ENCODE assay signal across 16 mouse cellular contexts in the genomic region with DNA sequence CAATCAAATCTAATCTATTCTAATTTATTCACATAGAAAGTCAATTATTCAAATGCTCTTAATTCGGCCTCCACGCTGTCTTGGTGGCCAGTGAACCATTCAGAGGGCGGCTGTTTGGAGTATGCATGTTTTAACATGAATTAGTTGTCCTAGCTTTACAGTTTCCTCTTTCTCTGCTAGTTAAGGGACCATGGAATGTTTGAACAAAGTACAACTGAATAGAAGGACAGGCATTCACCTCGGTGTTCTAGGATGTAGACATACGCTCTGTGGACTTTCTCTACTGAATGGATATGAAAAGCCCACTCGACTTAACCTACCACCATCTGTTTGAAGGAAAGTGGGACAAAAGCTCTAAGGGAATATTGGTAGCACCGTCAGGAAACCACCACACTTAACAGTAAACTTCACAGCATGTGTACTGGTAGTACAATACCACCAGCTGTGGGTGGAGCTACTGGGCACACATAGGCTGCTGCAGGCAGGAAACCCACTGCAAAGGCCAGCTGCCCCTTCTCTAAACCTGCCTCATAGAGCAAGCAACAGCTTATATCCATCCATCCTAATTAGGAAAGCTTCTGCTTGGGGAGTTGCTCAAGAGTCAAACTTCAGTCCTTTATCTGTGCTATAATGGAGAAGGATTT.
A peak's percentile ranks its signal among the peaks of the same experiment; 100 is the strongest.
DNase-seq lines count a peak whose midpoint lies in the region; ATAC-seq and TF ChIP-seq lines count a peak whose summit lies in the region.
"Had no signal": no experiment of that assay in that cellular context is flagged by ENCODE, and none has a peak within 500 bp of the region (broad histone marks: within the 10 kb centered on the region; RNA-seq: fewer than 3 reads in every experiment).

No protein-coding gene starts in this region.

- H3K9me3 ChIP-seq in midbrain, embryonic 11.5 days (ENCODE audit: control insufficient read depth, low read length): no peaks in the 10 kb centered on the region
- H3K9me3 ChIP-seq in midbrain, embryonic 10.5 days (replicated peaks): no peaks in the 10 kb centered on the region
- H3K9me3 ChIP-seq in forebrain, embryonic 14.5 days (replicated peaks; ENCODE audit: control insufficient read depth, low read length): no peaks in the 10 kb centered on the region
- H3K9me3 ChIP-seq in hindbrain, embryonic 12.5 days (replicated peaks): no peaks in the 10 kb centered on the region
- H3K9me3 ChIP-seq: G1E; liver, embryonic 13.5 days had no signal

- peaks cover 4% of the 10 kb centered on the region; the same call in 1 of the 2 replicates for H3K4me1 ChIP-seq in kidney, adult 2 months (ENCODE audit: control insufficient read depth, insufficient read depth, low read length)
- H3K4me1 ChIP-seq in midbrain, embryonic 11.5 days (ENCODE audit: control insufficient read depth, insufficient read depth, low read length): peaks cover 4% of the 10 kb centered on the region; the same call in 1 of the 2 replicates
- peaks cover 19% of the 10 kb centered on the region for H3K4me1 ChIP-seq in midbrain, embryonic 10.5 days
- peaks cover 4% of the 10 kb centered on the region; the same call in 1 of the 2 replicates for H3K4me1 ChIP-seq in forebrain, embryonic 14.5 days (ENCODE audit: control insufficient read depth, insufficient read depth, low read length)
- peaks cover 13% of the 10 kb centered on the region for H3K4me1 ChIP-seq in hindbrain, embryonic 12.5 days
- H3K4me1 ChIP-seq: liver, embryonic 13.5 days had no signal

- H3K27me3 ChIP-seq in kidney, adult 2 months (replicated peaks; ENCODE audit: control insufficient read depth, insufficient read depth, low read length): no peaks in the 10 kb centered on the region
- H3K27me3 ChIP-seq in midbrain, embryonic 11.5 days (ENCODE audit: control insufficient read depth, insufficient read depth, low read length): no peaks in the 10 kb centered on the region
- H3K27me3 ChIP-seq in midbrain, embryonic 10.5 days (ENCODE audit: low read depth, poor library complexity, severe bottlenecking): no peaks in the 10 kb centered on the region
- H3K27me3 ChIP-seq in forebrain, embryonic 14.5 days (replicated peaks; ENCODE audit: control insufficient read depth, insufficient read depth, low read length): no peaks in the 10 kb centered on the region
- peaks cover 16% of the 10 kb centered on the region for H3K27me3 ChIP-seq in hindbrain, embryonic 12.5 days
- H3K27me3 ChIP-seq: liver, embryonic 13.5 days had no signal

- DNase-seq in kidney, adult 2 months: peak; percentile 12
- DNase-seq in kidney, postnatal 36 days: no peak
- DNase-seq in midbrain, embryonic 11.5 days (ENCODE audit: low spot score, missing footprints): no peak
- no peak for DNase-seq in midbrain, embryonic 10.5 days (ENCODE audit: low spot score)
- peak; percentile 56 for DNase-seq in forebrain, embryonic 14.5 days (ENCODE audit: low spot score)
- DNase-seq in thymus, postnatal 4 days: no peak
- no peak for DNase-seq in gastrocnemius, postnatal 10 days
- DNase-seq: adrenal gland, adult 2 months; cerebellum, adult 11-12 months; gastrocnemius, postnatal 25 days; liver, embryonic 13.5 days; thymus, postnatal 14 days had no signal

- 53% methylated on average over 7 of the region's 7 CpGs for WGBS in kidney, adult 2 months
- WGBS in midbrain, embryonic 11.5 days: 54% methylated on average over 7 of the region's 7 CpGs
- 81% methylated on average over 7 of the region's 7 CpGs for WGBS in midbrain, embryonic 10.5 days
- 43% methylated on average over 7 of the region's 7 CpGs for WGBS in forebrain, embryonic 14.5 days
- 41% methylated on average over 7 of the region's 7 CpGs for WGBS in hindbrain, embryonic 12.5 days

- H3K4me3 ChIP-seq in kidney, adult 2 months (ENCODE audit: insufficient read depth, low read depth, low read length): no peak overlapping the region
- no peak overlapping the region for H3K4me3 ChIP-seq in midbrain, embryonic 11.5 days (ENCODE audit: low read depth, low read length)
- H3K4me3 ChIP-seq in midbrain, embryonic 10.5 days: no peak overlapping the region
- no peak overlapping the region for H3K4me3 ChIP-seq in forebrain, embryonic 14.5 days (ENCODE audit: low read depth, low read length)
- H3K4me3 ChIP-seq in hindbrain, embryonic 12.5 days: no peak overlapping the region
- H3K4me3 ChIP-seq: liver, embryonic 13.5 days had no signal

- H3K9ac ChIP-seq in midbrain, embryonic 11.5 days (ENCODE audit: low read length): no peak overlapping the region
- no peak overlapping the region for H3K9ac ChIP-seq in forebrain, embryonic 14.5 days (ENCODE audit: low read length)
- no peak overlapping the region for H3K9ac ChIP-seq in hindbrain, embryonic 12.5 days
- H3K9ac ChIP-seq: liver, embryonic 13.5 days had no signal

- H3K27ac ChIP-seq in kidney, adult 2 months (ENCODE audit: insufficient read depth, low read depth, low read length): no peak overlapping the region
- H3K27ac ChIP-seq in midbrain, embryonic 11.5 days (ENCODE audit: low read depth, low read length): no peak overlapping the region
- H3K27ac ChIP-seq in midbrain, embryonic 10.5 days (replicated peaks): no peak overlapping the region
- no peak overlapping the region; the same call in 1 of the 2 replicates for H3K27ac ChIP-seq in forebrain, embryonic 14.5 days (ENCODE audit: low read depth, low read length)
- no peak overlapping the region for H3K27ac ChIP-seq in hindbrain, embryonic 12.5 days
- H3K27ac ChIP-seq: liver, embryonic 13.5 days had no signal

- no peak for TF ChIP-seq CTCF in kidney, adult 2 months (conservative IDR thresholded peaks at IDR 0.05; ENCODE audit: insufficient read depth, insufficient read length, low read depth, low read length)

- H3K4me2 ChIP-seq in midbrain, embryonic 11.5 days: no peak overlapping the region
- H3K4me2 ChIP-seq in forebrain, embryonic 14.5 days (ENCODE audit: low read length): no peak overlapping the region
- no peak overlapping the region for H3K4me2 ChIP-seq in hindbrain, embryonic 12.5 days (replicated peaks)
- H3K4me2 ChIP-seq: heart, embryonic 11.5 days; liver, embryonic 13.5 days had no signal

- H3K36me3 ChIP-seq in kidney, adult 2 months (ENCODE audit: control insufficient read depth, insufficient read depth, low read length): no peaks in the 10 kb centered on the region
- H3K36me3 ChIP-seq in midbrain, embryonic 11.5 days (ENCODE audit: control insufficient read depth, insufficient read depth, low read length): no peaks in the 10 kb centered on the region
- no peaks in the 10 kb centered on the region for H3K36me3 ChIP-seq in midbrain, embryonic 10.5 days
- H3K36me3 ChIP-seq in forebrain, embryonic 14.5 days (ENCODE audit: control insufficient read depth, insufficient read depth, low read length): no peaks in the 10 kb centered on the region
- H3K36me3 ChIP-seq in hindbrain, embryonic 12.5 days: no peaks in the 10 kb centered on the region

- TF ChIP-seq POLR2A in kidney, adult 2 months (IDR thresholded peaks at IDR 0.05; ENCODE audit: low read depth, low read length): no peak

- peak; percentile 64 for ATAC-seq in midbrain, embryonic 11.5 days (ENCODE audit: low FRiP score)
- peak; percentile 83 for ATAC-seq in forebrain, embryonic 14.5 days
- ATAC-seq in hindbrain, embryonic 12.5 days (ENCODE audit: low FRiP score): peak; percentile 86
- ATAC-seq: intestine, postnatal 0 days had no signal

Comparison
In these comparisons a context has a peak if more than half of its experiments do, and no peak if none do; other contexts are left out.
1. DNase-seq: peak in kidney, adult 2 months (single experiment) and forebrain, embryonic 14.5 days (single experiment); none in kidney, postnatal 36 days (0 of 2), midbrain, embryonic 11.5 days (single experiment), midbrain, embryonic 10.5 days (single experiment), thymus, postnatal 4 days (single experiment) and gastrocnemius, postnatal 10 days (single experiment).
2. Peak in every context shown above with its lines, with median percentiles within 50 percentile points of each other: ATAC-seq.